13 mouse cellular contexts compared by ENCODE assay signal in genomic region chr7:135453690-135454089, GRCm38 (mm10). TPM values are rescaled to one million over a fixed set of nuclear protein-coding genes. Genes with fewer than 3 reads are reported as not detected.
DNase-seq lines count a peak whose midpoint lies in the region; ATAC-seq and TF ChIP-seq lines count a peak whose summit lies in the region.
"Had no signal": no experiment of that assay in that cellular context is flagged by ENCODE, and none has a peak within 500 bp of the region (broad histone marks: within the 10 kb centered on the region; RNA-seq: fewer than 3 reads in every experiment).

No protein-coding gene starts in this region.

- no peaks in the 10 kb centered on the region for H3K4me1 ChIP-seq in intestine, embryonic 14.5 days (replicated peaks; ENCODE audit: control insufficient read depth, insufficient read depth, low read length)
- no peaks in the 10 kb centered on the region for H3K4me1 ChIP-seq in intestine, embryonic 16.5 days (ENCODE audit: control insufficient read depth, insufficient read depth, low read length)
- no peaks in the 10 kb centered on the region for H3K4me1 ChIP-seq in neural tube, embryonic 11.5 days (ENCODE audit: control insufficient read depth, insufficient read depth, low read length)
- no peaks in the 10 kb centered on the region for H3K4me1 ChIP-seq in cerebellum, adult 2 months (ENCODE audit: control insufficient read depth, insufficient read depth, low read length)
- H3K4me1 ChIP-seq: forebrain, embryonic 13.5 days; midbrain, embryonic 15.5 days had no signal

- H3K4me2 ChIP-seq in intestine, embryonic 14.5 days (ENCODE audit: low read length): no peak overlapping the region
- no peak overlapping the region for H3K4me2 ChIP-seq in intestine, embryonic 16.5 days (ENCODE audit: low read depth, low read length)
- H3K4me2 ChIP-seq in neural tube, embryonic 11.5 days (ENCODE audit: low read depth): no peak overlapping the region
- H3K4me2 ChIP-seq: forebrain, embryonic 13.5 days; hindbrain, embryonic 13.5 days; midbrain, embryonic 15.5 days had no signal

- H3K4me3 ChIP-seq in intestine, embryonic 14.5 days (ENCODE audit: low read depth, low read length): no peak overlapping the region
- H3K4me3 ChIP-seq in intestine, embryonic 16.5 days (ENCODE audit: low read length): no peak overlapping the region
- H3K4me3 ChIP-seq in neural tube, embryonic 11.5 days (ENCODE audit: low read depth, low read length): no peak overlapping the region
- no peak overlapping the region for H3K4me3 ChIP-seq in cerebellum, adult 2 months (replicated peaks; ENCODE audit: insufficient read depth, low read depth, low read length)
- H3K4me3 ChIP-seq: forebrain, embryonic 13.5 days; hindbrain, embryonic 13.5 days; midbrain, embryonic 15.5 days had no signal

- no peak for TF ChIP-seq POLR2A in cerebellum, adult 2 months (IDR thresholded peaks at IDR 0.05; ENCODE audit: borderline replicate concordance, insufficient read depth, low read length)

- H3K36me3 ChIP-seq in intestine, embryonic 14.5 days (ENCODE audit: control insufficient read depth, insufficient read depth, low read length): no peaks in the 10 kb centered on the region
- no peaks in the 10 kb centered on the region for H3K36me3 ChIP-seq in intestine, embryonic 16.5 days (ENCODE audit: control insufficient read depth, insufficient read depth, low read length)
- H3K36me3 ChIP-seq in neural tube, embryonic 11.5 days (ENCODE audit: control insufficient read depth, insufficient read depth, low read length): no peaks in the 10 kb centered on the region
- H3K36me3 ChIP-seq: hindbrain, embryonic 13.5 days; midbrain, embryonic 15.5 days had no signal

- H3K27me3 ChIP-seq in intestine, embryonic 14.5 days (replicated peaks; ENCODE audit: control insufficient read depth, insufficient read depth, low read length): no peaks in the 10 kb centered on the region
- H3K27me3 ChIP-seq in intestine, embryonic 16.5 days (replicated peaks; ENCODE audit: control insufficient read depth, insufficient read depth, low read length): no peaks in the 10 kb centered on the region
- H3K27me3 ChIP-seq in neural tube, embryonic 11.5 days (ENCODE audit: control insufficient read depth, insufficient read depth, low read length): no peaks in the 10 kb centered on the region
- H3K27me3 ChIP-seq in cerebellum, adult 2 months (ENCODE audit: control insufficient read depth, insufficient read depth, low read length): no peaks in the 10 kb centered on the region
- H3K27me3 ChIP-seq: forebrain, embryonic 13.5 days; hindbrain, embryonic 13.5 days; midbrain, embryonic 15.5 days had no signal

- peak; percentile 85 for DNase-seq in intestine, embryonic 14.5 days (ENCODE audit: low spot score)
- DNase-seq in retina, postnatal 1 day: peak; percentile 20
- DNase-seq in retina, embryonic 14.5 days (ENCODE audit: low spot score): no peak
- DNase-seq in embryo, embryonic 11 days: peak; percentile 59
- DNase-seq in neural tube, embryonic 11.5 days (ENCODE audit: low spot score): peak; percentile 22
- DNase-seq in cerebellum, adult 2 months: no peak
- DNase-seq: lung, adult 2 months; thymus, postnatal 25 days had no signal

- H3K9ac ChIP-seq in intestine, embryonic 14.5 days (ENCODE audit: low read length): no peak overlapping the region
- H3K9ac ChIP-seq in intestine, embryonic 16.5 days (ENCODE audit: low read depth, low read length): no peak overlapping the region
- H3K9ac ChIP-seq in neural tube, embryonic 11.5 days (ENCODE audit: low read length): no peak overlapping the region
- H3K9ac ChIP-seq: forebrain, embryonic 13.5 days; hindbrain, embryonic 13.5 days; midbrain, embryonic 15.5 days had no signal

- no peak for ATAC-seq in intestine, embryonic 14.5 days (replicated peaks; ENCODE audit: low FRiP score, low TSS enrichment, low read depth)
- no peak for ATAC-seq in intestine, embryonic 16.5 days
- no peak for ATAC-seq in neural tube, embryonic 11.5 days (ENCODE audit: insufficient read depth, low FRiP score, low TSS enrichment)
- ATAC-seq: activated CD4-positive, CD25-positive, alpha-beta regulatory T cell, adult 4 months; forebrain, embryonic 13.5 days; midbrain, embryonic 15.5 days had no signal

- H3K9me3 ChIP-seq in intestine, embryonic 14.5 days (ENCODE audit: control insufficient read depth, low read length): no peaks in the 10 kb centered on the region
- H3K9me3 ChIP-seq in intestine, embryonic 16.5 days (ENCODE audit: control insufficient read depth, low read length): no peaks in the 10 kb centered on the region
- no peaks in the 10 kb centered on the region for H3K9me3 ChIP-seq in neural tube, embryonic 11.5 days (ENCODE audit: control insufficient read depth, low read length)
- H3K9me3 ChIP-seq: forebrain, embryonic 13.5 days; hindbrain, embryonic 13.5 days; midbrain, embryonic 15.5 days had no signal

- WGBS in intestine, embryonic 14.5 days: 43% methylated on average over 3 of the region's 3 CpGs
- 47% methylated on average over 3 of the region's 3 CpGs for WGBS in intestine, embryonic 16.5 days
- WGBS in neural tube, embryonic 11.5 days: 56% methylated on average over 3 of the region's 3 CpGs
- WGBS in cerebellum, adult 2 months: 61% methylated on average over 3 of the region's 3 CpGs

- no peak for TF ChIP-seq CTCF in cerebellum, adult 2 months (IDR thresholded peaks at IDR 0.05; ENCODE audit: borderline replicate concordance, insufficient read depth, low read depth, low read length)

- H3K27ac ChIP-seq in intestine, embryonic 14.5 days (ENCODE audit: low read depth): no peak overlapping the region
- H3K27ac ChIP-seq in intestine, embryonic 16.5 days (ENCODE audit: low read length): no peak overlapping the region
- no peak overlapping the region for H3K27ac ChIP-seq in neural tube, embryonic 11.5 days (ENCODE audit: low read depth, low read length)
- H3K27ac ChIP-seq in cerebellum, adult 2 months (ENCODE audit: insufficient read depth, low read length): no peak overlapping the region
- H3K27ac ChIP-seq: forebrain, embryonic 13.5 days; hindbrain, embryonic 13.5 days; midbrain, embryonic 15.5 days had no signal

RNA-seq across cellular contexts. Expression of gene Foxi2, which starts 43.6 kb away (rescaled TPM):
- not detected in 2 replicates for polyA plus RNA-seq in intestine, embryonic 14.5 days (2014; fragmentation: Nextera tagmentation; extraction: Ambion mirVana)
- polyA plus RNA-seq in intestine, embryonic 16.5 days (2015; fragmentation: Nextera tagmentation; extraction: Ambion mirVana): not detected in 2 replicates
- 0.08 and 0.12 TPM in 2 replicates for polyA plus RNA-seq in neural tube, embryonic 11.5 days (2014; fragmentation: Nextera tagmentation; extraction: Ambion mirVana)
- polyA plus RNA-seq in cerebellum, adult 2 months (2012; rRNA removed): not detected in 2 replicates
- polyA plus RNA-seq: activated CD4-positive, CD25-positive, alpha-beta regulatory T cell, adult 4 months; forebrain, embryonic 13.5 days; hindbrain, embryonic 13.5 days; lung, adult 2 months had no signal

Comparison
In these comparisons a context has a peak if more than half of its experiments do, and no peak if none do; other contexts are left out.
1. DNase-seq: peak in intestine, embryonic 14.5 days (single experiment), retina, postnatal 1 day (single experiment), embryo, embryonic 11 days (single experiment) and neural tube, embryonic 11.5 days (single experiment); none in retina, embryonic 14.5 days (single experiment) and cerebellum, adult 2 months (0 of 2).